Mouse (Mus musculus) retina, embryonic 14.5 days (tissue): ENCODE measurements around the gene Olfm4.

ENCODE experiments used
- DNase-seq: peaks from one replicate; pipeline ENCODE4 v3.0.0-alpha.2; 2015; ENCODE audit warnings: low spot score

Olfm4 gene

DNA sequence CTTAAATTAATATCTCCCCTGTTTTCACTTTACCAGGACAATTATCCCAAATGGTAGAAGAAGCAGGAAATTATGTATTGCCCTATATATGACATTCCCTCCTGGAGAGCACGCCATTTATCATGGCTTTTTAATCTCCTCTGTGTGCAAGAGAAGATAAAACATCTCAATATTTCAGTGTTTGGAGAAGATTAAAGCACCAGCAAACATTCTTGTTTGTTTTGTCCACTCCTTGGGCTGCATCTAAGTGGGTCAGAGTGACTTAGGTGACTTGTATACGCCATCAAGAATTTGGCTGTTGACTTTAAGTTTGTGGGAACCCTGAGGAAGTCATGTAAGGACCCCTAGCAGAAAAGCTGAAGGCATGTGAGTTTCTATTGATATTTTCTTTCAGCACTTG lies at the start of gene Olfm4:
Olfm4 (plus strand) TSS at position 301 of the 400 bp plus-strand sequence.
- no peak for DNase-seq

- no peak for DNase-seq
These were observed 49.5 kb upstream of the Olfm4 start for GRCm38 (mm10) chr14:79934426-79934825.

DNA sequence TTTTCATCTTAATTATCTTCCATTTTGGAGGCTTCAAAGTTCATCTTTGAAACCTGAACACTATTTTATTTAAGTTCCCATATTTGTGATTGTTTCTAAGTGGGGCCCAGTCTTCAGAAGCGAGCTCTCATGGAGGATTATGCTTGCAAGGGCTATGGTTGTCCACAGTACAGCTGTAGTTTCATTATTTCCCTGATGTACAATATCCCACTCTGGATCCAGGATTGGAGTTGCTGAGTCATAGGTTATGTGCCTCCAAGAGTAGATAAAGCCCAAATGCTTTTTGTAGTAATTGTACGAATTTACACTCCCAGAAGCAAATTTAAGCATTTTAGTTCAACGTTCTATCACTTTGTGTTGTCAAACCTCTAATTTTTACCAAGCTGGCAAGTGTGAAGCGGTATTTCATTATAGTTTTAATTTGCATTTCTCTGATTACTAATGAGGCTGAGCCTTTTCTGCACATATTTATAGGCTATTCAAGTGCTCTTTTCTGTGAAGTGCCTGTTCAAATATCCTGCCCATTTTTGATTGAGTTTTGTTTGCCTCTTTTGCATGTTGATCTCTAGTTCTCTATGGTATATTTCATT lies 46.9 kb upstream of the Olfm4 start:
- no peak for DNase-seq

DNA sequence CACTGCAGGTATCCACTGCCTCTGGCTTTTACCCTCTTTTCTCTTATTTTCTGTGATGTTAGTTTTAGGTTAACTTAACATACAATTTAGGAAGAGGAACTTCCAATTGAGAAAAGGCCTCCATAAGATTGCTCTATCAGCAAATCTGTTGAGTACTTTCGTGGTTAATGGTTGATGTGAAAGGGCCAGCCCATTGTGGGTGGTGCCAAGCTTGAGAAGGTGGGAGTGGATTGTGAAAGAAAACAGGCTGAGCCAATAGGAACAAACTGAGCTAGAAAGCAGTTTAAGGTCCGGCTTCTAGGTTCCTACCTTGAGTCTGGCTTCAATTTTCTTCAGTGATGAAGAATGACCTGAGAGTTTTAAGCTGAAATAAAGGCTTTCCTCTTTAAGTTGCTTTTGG lies 38.0 kb upstream of the Olfm4 start:
- no peak for DNase-seq

GRCm38 (mm10) chr14:79955678-79956077 lies 28.2 kb upstream of the Olfm4 start:
- DNase-seq, result no peak

DNA sequence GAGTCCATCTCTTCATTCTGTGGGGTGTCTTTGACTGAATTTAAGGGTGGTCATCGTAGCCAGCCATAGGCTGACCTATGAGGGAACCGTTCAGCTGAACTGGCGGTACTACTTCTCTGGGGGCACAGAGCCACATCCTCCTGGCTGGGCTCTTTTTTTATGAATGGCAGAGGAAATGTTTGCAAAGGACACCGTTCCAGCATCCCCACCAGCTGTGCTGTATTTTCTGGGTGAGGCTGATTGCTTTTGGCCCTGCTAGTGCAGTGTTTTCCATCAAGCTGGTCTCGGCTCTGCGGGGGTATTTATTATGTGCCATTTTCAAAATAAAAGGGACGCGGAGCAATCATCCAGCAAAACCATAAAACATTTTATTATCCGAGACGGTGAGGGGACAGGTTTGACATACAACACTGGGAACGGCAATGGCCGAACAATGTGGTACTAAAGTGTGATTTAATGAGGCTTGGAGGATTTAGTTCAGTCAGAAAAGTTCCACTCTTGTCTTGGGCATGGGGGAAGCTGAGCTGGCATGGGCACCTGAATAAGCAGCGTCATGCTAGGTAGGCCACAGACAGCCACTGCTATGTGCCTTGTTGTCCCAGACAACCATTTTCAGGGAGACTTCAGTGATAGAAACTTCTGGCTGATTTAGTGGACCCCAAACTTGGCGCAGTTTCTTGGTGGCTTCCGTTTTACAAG lies 25.9 kb upstream of the Olfm4 start:
- DNase-seq, result no peak

DNA sequence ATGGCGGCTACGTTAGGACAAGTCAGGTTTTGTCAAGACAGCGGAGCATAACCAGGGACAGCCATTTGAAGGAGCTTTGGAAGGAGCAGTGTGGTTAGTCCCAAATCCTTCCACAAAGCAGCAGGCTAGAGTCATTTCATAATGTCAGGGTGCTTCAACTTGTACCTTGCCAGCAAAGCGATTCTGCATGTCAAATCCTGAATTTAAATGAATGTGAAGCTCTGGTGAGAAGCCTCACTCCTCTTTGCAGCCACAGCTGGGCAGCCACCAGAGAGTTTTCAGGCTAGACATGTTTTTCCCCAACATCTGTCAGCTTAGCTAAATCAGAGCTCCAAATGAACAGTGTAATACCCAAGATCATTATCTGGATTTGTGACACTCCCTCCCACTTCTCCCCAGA lies 22.7 kb upstream of the Olfm4 start:
- DNase-seq, result peak; percentile 5

DNA sequence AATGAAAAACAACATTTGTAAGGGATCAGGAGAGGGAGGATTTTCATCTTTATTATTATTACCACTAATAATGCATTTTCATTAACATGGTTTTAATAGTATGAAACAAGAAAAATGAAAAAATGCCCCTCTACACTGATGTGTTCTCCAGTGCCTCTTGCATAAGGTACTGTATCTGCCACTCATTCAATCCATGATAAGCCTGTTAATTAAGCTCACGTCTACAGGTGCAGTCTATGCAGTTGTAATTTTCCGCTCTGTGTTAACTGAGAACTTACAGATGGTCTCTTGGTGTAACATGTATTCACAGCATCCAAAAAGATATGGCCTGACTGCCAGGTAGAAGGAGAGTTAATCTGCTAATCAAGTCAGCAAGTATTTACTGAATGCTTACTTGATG lies 22.3 kb upstream of the Olfm4 start:
- no peak for DNase-seq

GRCm38 (mm10) chr14:79970165-79970564 lies 13.7 kb upstream of the Olfm4 start:
- no peak for DNase-seq

DNA sequence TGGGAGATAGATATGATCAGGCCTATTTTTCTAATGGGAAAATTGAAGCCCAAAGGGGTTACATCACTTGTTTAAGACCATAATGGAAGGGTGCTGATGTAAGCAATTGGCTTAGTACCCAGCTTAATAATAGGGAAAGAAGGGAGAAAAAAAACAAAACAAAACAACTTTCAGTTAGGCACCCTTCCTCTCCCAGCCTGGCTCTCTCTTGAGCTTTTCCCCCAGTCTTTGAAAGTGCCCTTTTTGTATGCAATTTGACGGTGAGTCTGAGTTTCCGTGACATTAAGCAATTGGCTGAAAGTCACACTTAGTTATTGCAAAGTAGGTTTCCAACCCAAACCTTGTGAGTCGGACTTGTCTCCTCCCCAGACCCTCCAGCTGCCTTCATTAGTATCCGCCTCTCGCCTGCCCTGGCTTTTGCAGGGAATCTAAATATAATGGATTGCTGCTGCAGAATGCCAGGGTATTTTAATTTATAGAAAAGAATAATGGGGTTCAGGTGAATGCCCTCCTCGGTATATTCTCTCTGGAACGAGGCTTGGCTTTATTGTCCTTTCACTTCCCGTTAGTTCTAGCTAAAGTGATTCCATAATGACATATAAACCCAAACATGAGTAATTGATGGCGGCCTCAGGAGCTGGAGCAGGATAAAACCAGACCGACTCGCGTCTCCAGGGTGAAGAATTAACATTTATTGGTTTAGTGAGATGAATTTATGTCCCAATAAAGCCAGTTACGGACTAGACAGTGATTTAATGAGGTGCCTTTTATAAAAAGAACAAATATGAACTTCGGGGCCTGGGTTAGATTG lies 12.7 kb upstream of the Olfm4 start:
- DNase-seq, result no peak

- DNase-seq, result no peak
These were observed 2.4 kb upstream of the Olfm4 start for GRCm38 (mm10) chr14:79981437-79981836.

DNA sequence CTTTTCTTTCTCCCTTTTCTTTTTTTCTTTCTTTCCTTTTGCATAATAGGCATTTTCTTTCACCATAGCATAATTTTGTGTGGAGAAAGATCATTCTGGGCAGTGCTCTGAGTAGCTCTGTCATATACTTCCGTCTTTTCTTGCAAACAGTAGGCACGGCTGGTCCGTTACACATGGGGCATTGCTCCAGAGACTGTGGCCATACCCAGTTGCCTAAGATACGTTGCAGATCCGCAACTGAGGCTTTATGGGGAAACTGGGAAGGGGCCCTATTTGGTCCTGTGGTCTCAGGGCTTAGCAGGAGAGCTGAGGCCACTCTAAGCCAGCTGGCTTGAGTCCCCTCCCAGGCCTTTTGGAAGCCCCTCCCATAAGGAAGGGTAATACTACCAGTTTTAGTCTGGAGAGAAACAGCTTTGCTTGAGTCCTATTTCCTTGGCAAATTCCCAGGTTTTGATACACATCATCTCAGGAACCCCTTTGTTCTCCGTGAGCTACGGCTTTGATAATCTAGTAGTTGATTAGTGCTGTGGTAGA lies 1.3 kb downstream of the Olfm4 start:
- DNase-seq, result no peak

DNA sequence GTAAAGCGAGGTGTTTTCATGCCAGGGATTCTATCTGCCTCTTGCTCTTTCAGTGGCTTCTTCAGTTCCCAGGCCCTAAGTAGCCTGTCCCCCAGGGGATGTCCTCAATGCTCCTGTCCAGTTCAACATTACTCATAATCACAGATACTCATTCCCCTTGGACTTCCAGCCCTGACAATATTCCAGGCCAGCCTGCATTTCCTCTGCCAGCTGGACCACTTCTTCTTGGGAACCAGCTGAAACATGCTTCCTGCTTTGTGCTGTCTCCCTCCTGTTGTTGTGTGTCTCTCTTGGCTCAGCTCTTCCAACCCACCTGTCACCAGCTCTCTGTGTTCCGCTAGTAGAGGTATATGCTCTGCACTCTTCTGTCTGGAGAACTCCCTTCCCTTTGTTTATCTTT lies 1.8 kb downstream of the Olfm4 start:
- no peak for DNase-seq

- DNase-seq, result no peak
These were observed 3.0 kb downstream of the Olfm4 start for GRCm38 (mm10) chr14:79986831-79987230.

GRCm38 (mm10) chr14:79989785-79990184 lies 5.9 kb downstream of the Olfm4 start:
- no peak for DNase-seq

GRCm38 (mm10) chr14:79990547-79990946 lies 6.7 kb downstream of the Olfm4 start:
- no peak for DNase-seq

DNA sequence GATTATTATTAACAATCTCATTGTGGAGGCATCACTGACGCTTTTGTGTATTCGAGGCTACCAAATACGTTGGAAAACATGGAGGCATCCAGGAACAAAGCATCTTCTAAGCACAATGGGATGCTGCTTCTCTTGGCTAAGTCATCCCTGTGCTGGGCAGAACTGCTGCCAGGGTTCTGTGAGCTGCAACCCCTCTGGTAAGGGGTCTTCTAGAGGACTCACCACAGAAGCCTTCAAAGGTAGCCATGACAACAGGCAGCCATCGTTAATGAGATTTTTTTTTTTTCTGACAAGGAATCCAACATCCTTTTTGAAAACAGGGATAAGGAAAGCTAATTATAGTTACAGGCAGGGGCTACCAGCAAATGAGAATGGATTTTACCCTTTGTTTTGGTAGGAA lies 13.7 kb downstream of the Olfm4 start:
- DNase-seq, result no peak

DNA sequence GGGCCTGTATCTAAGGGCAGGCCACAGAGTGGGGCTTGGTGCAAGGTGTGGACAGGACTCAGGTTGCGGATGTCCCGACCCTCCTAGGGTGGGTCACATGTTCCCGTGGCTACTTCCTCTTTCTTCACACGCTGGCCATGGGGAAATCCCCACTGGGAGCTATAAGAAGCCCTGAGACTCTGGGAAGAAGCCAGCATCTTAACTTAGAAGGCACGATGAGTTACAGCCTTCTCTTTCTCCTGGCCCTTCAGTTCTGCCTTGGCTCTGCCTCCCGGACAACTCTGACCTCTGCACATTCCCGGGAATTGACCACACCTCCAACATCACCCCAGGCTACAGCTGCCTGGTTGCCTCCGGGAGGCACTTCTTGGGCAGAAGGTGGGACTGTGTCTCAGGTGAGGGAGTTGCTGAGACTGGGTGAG lies 16.2 kb downstream of the Olfm4 start:
- no peak for DNase-seq

GRCm38 (mm10) chr14:80007686-80008085 lies 23.8 kb downstream of the Olfm4 start:
- no peak for DNase-seq

GRCm38 (mm10) chr14:80010426-80010825 lies 26.5 kb downstream of the Olfm4 start:
- no peak for DNase-seq

- no peak for DNase-seq
These were observed 31.1 kb downstream of the Olfm4 start for GRCm38 (mm10) chr14:80014966-80015365.

DNA sequence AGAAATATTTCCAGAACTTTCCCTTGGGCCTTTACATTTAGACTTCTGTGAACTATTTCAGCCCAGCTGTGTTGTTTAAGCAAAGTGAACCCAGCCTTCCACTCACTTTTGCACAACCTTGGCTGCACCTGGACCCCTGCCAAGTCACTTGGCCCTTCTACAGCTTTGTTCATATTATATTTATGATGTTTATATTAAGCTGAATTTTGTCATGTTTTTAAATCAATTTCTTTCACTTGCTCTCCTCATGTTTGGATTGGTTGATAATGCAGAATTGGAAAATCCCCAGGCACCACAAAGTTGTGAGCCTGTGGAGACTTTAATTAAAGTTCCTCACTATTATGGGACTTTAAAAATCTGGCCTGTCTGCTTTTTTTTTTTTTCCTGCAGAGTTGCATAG lies 32.2 kb downstream of the Olfm4 start:
- no peak for DNase-seq

DNA sequence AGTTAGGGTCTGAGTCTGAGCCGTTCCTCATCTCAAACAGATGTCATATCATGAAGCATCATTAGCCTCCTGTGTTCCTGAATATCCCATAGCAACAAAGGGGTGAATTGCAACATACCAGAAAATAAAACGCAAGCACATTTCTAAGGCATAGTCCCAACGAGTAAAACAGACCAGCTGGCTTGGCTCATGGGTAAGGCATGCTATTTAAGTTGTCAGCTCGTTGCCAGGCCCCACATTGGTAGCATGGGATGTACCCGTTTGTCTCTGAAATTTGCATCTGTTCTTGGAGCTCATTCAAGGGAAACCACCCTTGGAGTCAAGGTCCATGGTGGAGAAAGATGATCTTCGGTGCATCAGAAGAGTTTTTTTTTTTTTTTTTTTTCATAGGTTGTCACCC lies 42.2 kb downstream of the Olfm4 start:
- no peak for DNase-seq
